Mouse (Mus musculus): ENCODE data around the gene Evpl. TPM values are rescaled to one million over a fixed set of nuclear protein-coding genes. Genes with fewer than 3 reads are reported as not detected.

Gene Evpl
- polyA plus RNA-seq, 1 experiment from 2014 or later, result 1.7 TPM

DNA sequence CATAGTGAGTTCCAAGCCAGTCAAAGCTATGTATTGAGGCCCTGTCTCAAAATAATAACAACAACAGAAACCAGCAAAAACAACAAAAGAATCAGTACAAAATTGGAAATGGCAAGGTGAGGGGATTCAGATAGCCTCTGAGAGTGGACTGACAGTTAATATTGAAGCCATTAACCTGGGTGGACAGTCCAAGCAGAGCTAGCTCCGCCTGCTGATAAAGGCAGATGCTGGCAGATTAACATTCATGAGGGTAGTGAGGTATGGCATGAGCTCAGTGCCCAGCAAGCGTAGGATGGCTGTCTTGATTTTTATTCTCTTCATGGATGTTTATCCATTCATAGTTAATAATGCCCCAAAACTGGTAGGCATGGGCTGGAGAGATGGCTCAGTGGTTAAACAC lies 36.7 kb downstream of the Evpl start:
- Histone ChIP-seq H3K36me3 (peaks cover 18% of the 10 kb centered on the region), H3K27me3 (ENCODE audit: low read depth, poor library complexity, severe bottlenecking) (no peaks in the 10 kb centered on the region), H3K9me3 (replicated peaks) (no peaks in the 10 kb centered on the region), H3K4me3 (no peak overlapping the region), H3K4me1 (peaks cover 13% of the 10 kb centered on the region), H3K27ac (no peak overlapping the region)
- WGBS, result 92% methylated on average over 2 of the region's 2 CpGs
- DNase-seq (ENCODE audit: low spot score), result no peak

DNA sequence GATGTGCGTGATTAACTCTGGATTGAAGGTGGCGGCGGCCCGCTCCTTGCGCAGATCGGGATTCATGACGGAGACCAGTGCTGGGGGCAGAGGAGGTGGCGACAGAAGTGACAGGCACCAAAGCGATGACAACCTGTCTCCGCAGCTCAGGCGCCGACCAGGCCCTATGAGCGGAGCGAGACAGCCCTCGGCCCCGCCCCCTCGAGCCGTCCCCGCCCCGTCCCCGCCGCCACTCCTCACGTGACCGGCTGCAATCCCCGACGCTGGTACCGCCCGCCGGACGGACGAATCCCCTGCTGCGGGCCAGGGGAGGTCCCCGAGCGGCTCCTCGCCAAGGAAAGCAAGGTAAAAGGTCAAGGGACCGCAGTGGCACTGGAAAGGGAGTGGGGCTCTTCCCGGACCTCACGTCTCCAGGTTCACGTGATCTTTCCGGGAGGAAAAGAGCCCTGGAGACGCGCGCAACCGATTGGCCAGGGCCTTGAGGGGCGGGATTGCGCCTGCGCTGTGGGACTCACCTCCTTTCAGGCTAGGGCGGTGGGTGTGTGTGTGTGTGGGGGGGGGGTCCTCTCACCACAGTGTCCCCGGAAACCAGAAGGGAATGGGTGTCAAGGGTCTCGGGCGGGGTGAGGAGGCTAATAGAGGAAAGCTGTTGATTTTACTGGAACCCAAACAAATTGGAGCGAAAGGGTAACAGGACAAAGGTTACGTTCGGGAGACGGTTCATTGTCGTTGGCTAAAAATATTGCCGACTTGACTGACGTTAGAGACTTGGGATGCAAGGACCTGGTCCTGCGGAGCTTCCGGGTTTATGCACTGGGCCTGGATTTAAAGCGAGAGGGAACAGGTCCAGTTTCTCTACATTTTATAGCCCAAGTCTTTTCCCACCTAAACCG lies 39.0 kb downstream of the Evpl start, which contains the start of the genes Ten1 and Acox1:
Gene Ten1 (plus strand): TSS at position 217 of the 893 bp plus-strand sequence.
Gene Acox1 (minus strand): TSS at position 407 of the 893 bp plus-strand sequence.
- peak; percentile 99 for DNase-seq (ENCODE audit: low spot score)
- Histone ChIP-seq H3K36me3 (peaks cover 9% of the 10 kb centered on the region; the same call in 1 of the 2 replicates), H3K9me3 (replicated peaks) (no peaks in the 10 kb centered on the region), H3K4me1 (peaks cover 13% of the 10 kb centered on the region), H3K27me3 (ENCODE audit: low read depth, poor library complexity, severe bottlenecking) (no peaks in the 10 kb centered on the region), H3K4me3 (peak within 1 kb of the TSS; percentile 77), H3K27ac (peak within 1 kb of the TSS; percentile 97)
- under 1% methylated on average over 62 of the region's 62 CpGs for WGBS

DNA sequence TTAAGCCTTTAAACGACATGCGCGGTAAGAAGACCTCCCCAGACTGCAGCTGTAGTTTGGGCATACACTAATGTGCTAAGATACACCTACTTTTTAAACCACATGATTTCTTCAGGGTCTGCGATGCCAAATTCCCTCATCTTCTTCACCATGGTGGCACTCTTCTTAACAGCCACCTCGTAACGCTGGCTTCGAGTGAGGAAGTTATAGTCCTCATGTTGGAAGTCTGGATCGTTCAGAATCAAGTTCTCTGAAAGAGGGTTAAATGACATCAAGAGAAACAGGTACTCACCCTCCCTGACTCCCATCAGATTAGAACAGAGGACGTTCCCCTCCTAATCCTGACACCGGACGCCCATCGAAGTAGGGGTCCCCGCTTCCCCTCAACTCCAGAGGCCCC lies 39.7 kb downstream of the Evpl start:
- peak overlapping the region; percentile 97 for H3K27ac ChIP-seq
- H3K9me3 ChIP-seq (replicated peaks), result no peaks in the 10 kb centered on the region
- H3K4me3 ChIP-seq, result peak overlapping the region; percentile 77
- no peak for DNase-seq (ENCODE audit: low spot score)
- WGBS, result 28% methylated on average over 13 of the region's 13 CpGs
- H3K36me3 ChIP-seq, result peaks cover 9% of the 10 kb centered on the region; the same call in 1 of the 2 replicates
- H3K4me1 ChIP-seq, result peaks cover 13% of the 10 kb centered on the region
- H3K27me3 ChIP-seq (ENCODE audit: low read depth, poor library complexity, severe bottlenecking), result no peaks in the 10 kb centered on the region

DNA sequence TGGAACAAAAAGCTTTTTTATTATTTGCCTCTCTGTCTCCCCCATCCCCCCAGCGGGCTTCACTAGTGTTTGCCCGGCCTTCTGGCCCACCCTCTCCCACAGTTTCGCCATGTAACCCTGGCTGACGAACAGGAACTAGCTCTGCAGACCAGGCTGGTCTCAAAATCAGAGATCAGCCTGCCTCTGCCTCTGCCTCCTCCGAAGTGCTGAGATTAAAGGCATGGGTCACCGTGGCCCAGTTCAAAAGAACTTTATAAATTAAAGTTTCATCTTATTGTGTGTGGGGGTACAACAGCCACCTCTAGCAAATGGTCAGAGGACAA lies 40.3 kb downstream of the Evpl start:
- no peak overlapping the region for H3K4me3 ChIP-seq
- H3K9me3 ChIP-seq (replicated peaks), result no peaks in the 10 kb centered on the region
- 93% methylated on average over 6 of the region's 6 CpGs for WGBS
- H3K36me3 ChIP-seq, result peaks cover 9% of the 10 kb centered on the region; the same call in 1 of the 2 replicates
- DNase-seq (ENCODE audit: low spot score), result no peak
- H3K27ac ChIP-seq, result no peak overlapping the region
- H3K27me3 ChIP-seq (ENCODE audit: low read depth, poor library complexity, severe bottlenecking), result no peaks in the 10 kb centered on the region
- peaks cover 13% of the 10 kb centered on the region for H3K4me1 ChIP-seq

DNA sequence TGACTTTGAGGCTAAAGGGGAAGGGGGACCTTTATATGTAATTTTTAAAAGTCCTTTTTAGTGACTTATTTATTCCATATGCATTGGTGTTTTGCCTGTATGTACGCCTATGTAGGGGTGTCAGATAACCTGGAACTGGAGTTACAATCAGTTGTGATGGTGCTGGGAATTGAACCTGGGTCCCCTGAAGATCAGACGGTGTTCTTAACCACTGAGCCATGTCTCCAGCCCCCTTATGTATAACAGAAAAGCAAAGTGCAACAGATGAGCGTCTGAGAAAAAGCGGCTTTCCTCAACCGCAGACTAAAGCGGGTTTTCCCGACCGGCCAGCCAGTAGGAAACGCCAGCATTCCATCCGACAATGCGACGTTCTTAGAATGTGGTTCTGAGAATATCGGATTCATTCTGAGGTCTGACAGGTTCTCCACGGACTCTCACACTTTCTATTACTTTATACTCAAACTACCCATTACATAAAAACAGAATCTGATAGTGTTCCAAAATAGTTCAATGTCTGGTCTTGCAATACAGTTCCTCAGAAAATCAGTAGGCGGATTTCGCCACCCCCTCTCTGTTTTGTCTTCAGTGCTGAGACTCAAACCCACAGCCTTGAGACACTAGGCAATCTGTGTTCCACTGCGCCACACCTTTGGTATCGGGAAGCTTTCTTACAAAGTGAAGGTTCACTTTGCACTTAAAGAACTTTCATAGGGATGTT lies 40.9 kb downstream of the Evpl start:
- H3K9me3 ChIP-seq (replicated peaks), result no peaks in the 10 kb centered on the region
- peaks cover 9% of the 10 kb centered on the region; the same call in 1 of the 2 replicates for H3K36me3 ChIP-seq
- 94% methylated on average over 18 of the region's 18 CpGs for WGBS
- no peak for DNase-seq (ENCODE audit: low spot score)
- H3K27me3 ChIP-seq (ENCODE audit: low read depth, poor library complexity, severe bottlenecking), result no peaks in the 10 kb centered on the region
- no peak overlapping the region for H3K27ac ChIP-seq
- H3K4me3 ChIP-seq, result no peak overlapping the region
- peaks cover 13% of the 10 kb centered on the region for H3K4me1 ChIP-seq

DNA sequence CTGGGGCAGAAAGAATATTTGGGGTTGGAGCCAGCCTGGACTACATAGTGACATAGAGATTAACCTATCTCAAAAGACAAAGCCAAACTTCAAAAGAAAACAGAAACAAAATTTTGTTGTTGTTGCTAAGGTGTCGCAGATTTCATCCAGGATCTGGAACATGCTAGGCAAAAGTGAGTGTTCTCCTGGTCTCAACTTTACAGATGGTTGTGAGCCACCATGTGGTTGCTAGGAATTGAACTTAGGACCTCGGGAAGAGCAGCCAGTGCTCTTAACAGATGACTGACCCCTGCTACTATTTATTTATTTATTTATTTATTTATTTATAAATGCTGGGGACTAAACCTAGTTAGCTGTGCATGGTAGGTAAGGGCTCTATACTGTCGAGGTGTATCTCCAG lies 41.5 kb downstream of the Evpl start:
- peaks cover 13% of the 10 kb centered on the region for H3K4me1 ChIP-seq
- H3K27ac ChIP-seq, result no peak overlapping the region
- no peaks in the 10 kb centered on the region for H3K9me3 ChIP-seq (replicated peaks)
- no peak overlapping the region for H3K4me3 ChIP-seq
- H3K36me3 ChIP-seq, result peaks cover 11% of the 10 kb centered on the region; the same call in 1 of the 2 replicates
- 95% methylated on average over 3 of the region's 3 CpGs for WGBS
- H3K27me3 ChIP-seq (ENCODE audit: low read depth, poor library complexity, severe bottlenecking), result no peaks in the 10 kb centered on the region
- no peak for DNase-seq (ENCODE audit: low spot score)

DNA sequence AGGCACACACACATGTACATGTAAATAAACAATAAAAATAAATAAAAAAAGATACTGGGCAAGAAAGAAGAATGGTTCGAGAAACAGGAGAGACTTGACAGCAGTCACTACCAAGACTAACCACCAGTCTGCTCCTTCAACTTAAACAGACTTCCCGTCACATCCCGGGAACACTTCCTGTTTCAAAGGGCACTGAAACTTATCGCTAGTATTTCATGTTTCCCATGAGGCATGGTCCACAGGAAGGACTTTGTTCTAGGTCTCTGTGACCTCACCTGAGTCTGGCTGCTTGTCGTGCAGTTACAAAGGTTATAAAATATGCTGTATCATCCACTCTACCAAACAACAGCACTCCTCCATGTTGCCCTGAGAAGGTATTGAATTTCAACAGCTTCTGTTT lies 42.6 kb downstream of the Evpl start:
- Histone ChIP-seq H3K4me3 (no peak overlapping the region), H3K27ac (no peak overlapping the region), H3K36me3 (peaks cover 16% of the 10 kb centered on the region; the same call in 1 of the 2 replicates), H3K4me1 (peaks cover 13% of the 10 kb centered on the region), H3K9me3 (replicated peaks) (no peaks in the 10 kb centered on the region), H3K27me3 (ENCODE audit: low read depth, poor library complexity, severe bottlenecking) (no peaks in the 10 kb centered on the region)
- DNase-seq (ENCODE audit: low spot score), result no peak
- WGBS, result 80% methylated on average over 5 of the region's 5 CpGs

DNA sequence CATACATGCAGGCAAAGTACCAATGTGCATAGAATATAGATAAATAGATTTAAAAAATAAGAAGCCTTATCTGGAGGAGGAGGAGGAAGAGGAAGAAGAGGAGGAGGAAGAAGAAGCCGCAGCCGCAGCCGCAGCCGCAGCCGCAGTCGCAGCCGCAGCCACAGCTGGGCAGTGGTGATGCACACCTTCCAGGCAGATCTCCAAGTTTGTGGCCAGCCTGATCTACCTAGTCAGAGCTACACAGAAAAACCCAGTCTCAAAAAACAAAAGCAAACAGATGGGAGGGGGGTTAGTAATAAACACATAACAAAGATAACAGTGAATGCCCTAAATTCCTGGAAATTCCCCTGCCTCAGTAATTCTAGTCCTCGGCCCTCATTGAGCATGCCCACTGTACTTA lies 43.3 kb downstream of the Evpl start:
- DNase-seq (ENCODE audit: low spot score), result no peak

DNA sequence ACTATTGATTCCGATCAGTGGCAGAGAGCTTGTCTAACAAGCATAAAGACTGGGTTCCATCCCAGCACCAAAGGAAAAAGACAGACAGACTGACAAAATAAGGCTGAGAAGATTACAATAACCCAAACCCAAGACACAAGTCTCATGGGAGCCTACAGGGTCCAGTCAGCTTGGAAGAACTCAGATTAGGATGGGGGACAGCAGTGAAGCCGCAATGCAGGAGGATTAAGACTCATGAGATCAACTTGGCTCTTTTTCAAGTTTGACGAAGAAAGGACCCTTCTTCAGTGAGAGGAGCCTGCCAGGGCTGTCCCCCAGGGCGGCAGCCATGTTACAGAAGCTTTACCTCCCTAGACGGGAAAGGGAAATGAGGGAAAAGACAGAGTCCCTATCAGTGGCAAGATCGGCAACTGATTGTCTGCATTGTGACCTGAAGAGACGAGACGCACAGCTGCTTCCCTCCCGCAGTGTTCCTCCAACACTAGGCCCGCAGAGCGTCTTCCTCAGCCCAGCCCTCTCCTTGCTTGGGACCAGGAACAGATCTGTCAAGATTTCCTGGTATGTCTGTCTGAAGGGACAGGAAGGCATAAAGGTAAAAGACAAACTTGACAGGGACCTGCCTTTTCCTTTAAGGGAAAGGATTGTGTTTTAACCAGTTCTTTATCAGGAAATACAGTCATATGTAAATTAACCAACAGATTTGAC lies 50.5 kb downstream of the Evpl start:
- H3K4me1 ChIP-seq, result no peaks in the 10 kb centered on the region
- H3K4me3 ChIP-seq, result no peak overlapping the region
- 73% methylated on average over 11 of the region's 11 CpGs for WGBS
- H3K9me3 ChIP-seq (replicated peaks), result no peaks in the 10 kb centered on the region
- H3K27me3 ChIP-seq (ENCODE audit: low read depth, poor library complexity, severe bottlenecking), result no peaks in the 10 kb centered on the region
- peaks cover 55% of the 10 kb centered on the region for H3K36me3 ChIP-seq
- no peak overlapping the region for H3K27ac ChIP-seq
- DNase-seq (ENCODE audit: low spot score), result no peak

More for the DNA sequence above, 43.3 kb downstream of the Evpl start:
- H3K36me3 ChIP-seq, result peaks cover 18% of the 10 kb centered on the region; the same call in 1 of the 2 replicates
- 96% methylated on average over 8 of the region's 8 CpGs for WGBS
- H3K9me3 ChIP-seq (replicated peaks), result no peaks in the 10 kb centered on the region
- H3K4me1 ChIP-seq, result peaks cover 12% of the 10 kb centered on the region
- no peak overlapping the region for H3K4me3 ChIP-seq
- no peak overlapping the region for H3K27ac ChIP-seq
- H3K27me3 ChIP-seq (ENCODE audit: low read depth, poor library complexity, severe bottlenecking), result no peaks in the 10 kb centered on the region

DNA sequence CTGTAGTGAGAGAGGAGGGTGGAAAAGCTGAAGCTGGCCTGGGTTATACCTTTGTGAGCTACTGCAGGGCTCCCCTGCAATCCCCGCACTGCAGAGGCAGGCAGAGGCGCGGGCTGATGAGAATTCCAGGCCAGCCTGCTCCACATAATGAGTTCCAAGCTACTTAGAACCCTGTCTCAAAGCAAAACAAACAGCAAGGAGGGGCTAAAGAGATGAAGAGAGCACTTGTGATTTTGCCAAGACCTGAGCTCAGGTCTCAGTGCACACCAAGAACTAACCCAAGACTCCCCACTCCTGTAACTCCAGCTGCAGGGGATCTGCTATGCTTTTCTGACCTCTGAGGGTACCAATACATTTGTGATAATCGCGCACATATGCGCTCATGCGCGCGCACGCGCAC lies 51.5 kb downstream of the Evpl start:
- WGBS, result 93% methylated on average over 11 of the region's 11 CpGs
- Histone ChIP-seq H3K9me3 (replicated peaks) (no peaks in the 10 kb centered on the region), H3K4me1 (no peaks in the 10 kb centered on the region), H3K27ac (no peak overlapping the region), H3K36me3 (peaks cover 63% of the 10 kb centered on the region), H3K27me3 (ENCODE audit: low read depth, poor library complexity, severe bottlenecking) (no peaks in the 10 kb centered on the region), H3K4me3 (no peak overlapping the region)
- DNase-seq (ENCODE audit: low spot score), result no peak

DNA sequence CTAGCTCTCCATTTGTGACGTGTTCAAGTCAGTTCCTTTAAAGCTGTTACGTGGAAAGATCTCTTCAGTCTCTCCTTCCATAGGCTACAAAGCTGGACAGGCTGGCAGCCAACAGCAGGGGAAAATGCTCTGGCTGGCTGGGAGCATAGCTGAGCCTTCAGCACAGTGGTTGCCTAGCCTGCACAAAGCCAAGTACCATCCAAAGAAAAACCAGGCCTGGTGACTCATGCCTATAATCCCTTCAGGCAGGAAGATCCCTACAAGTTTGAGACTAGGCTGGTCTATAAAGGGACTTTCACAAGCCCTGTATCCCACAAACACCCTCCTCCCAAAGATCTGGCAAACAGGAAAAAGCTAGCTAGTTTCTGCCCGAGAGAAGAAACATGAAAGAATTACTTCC lies 52.0 kb downstream of the Evpl start:
- DNase-seq (ENCODE audit: low spot score), result no peak
- Histone ChIP-seq H3K4me3 (no peak overlapping the region), H3K4me1 (no peaks in the 10 kb centered on the region), H3K9me3 (replicated peaks) (no peaks in the 10 kb centered on the region), H3K36me3 (peaks cover 61% of the 10 kb centered on the region), H3K27ac (no peak overlapping the region), H3K27me3 (ENCODE audit: low read depth, poor library complexity, severe bottlenecking) (no peaks in the 10 kb centered on the region)
- WGBS, result 93% methylated on average over 3 of the region's 3 CpGs

DNA sequence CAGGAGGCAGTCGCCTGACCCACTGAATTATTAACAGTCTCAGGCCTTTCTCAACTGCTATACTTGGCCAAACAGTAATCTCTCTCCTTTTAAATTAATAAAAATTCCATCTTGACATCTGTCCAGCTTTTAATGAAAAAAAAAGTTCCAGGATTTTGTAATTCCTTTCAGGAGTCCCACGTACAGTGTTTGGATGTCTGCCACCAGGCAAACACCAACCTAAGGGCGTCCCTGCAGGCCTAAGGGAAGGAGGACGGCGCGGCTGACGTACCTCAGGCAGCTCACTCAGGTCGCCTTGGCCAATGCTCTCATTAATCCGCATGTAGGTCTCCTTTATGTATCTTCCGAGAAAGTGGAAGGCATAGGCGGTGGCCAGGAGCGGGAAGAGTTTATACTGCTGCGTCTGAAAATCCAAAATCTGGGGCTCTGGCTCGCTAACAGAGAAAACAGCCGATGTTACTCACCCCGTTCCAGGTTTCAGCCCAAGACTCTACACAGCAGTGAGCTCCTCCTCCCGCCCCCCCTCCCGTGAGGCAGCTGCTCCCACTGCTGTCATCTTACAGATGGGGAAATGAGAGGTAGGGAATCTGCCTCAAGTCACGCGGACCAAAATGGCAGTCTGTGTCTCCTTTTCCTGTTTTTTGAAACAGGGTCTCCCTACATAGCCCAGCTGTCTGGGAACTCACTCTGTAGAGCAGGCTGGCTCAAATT lies 59.3 kb downstream of the Evpl start:
- H3K9me3 ChIP-seq (replicated peaks), result no peaks in the 10 kb centered on the region
- no peak overlapping the region for H3K4me3 ChIP-seq
- DNase-seq (ENCODE audit: low spot score), result no peak
- WGBS, result 92% methylated on average over 20 of the region's 20 CpGs
- H3K36me3 ChIP-seq, result peaks cover 83% of the 10 kb centered on the region
- H3K27ac ChIP-seq, result no peak overlapping the region
- H3K4me1 ChIP-seq, result no peaks in the 10 kb centered on the region
- no peaks in the 10 kb centered on the region for H3K27me3 ChIP-seq (ENCODE audit: low read depth, poor library complexity, severe bottlenecking)
